Mouse (Mus musculus) cerebellum, adult 2 months (tissue): Measurements from ENCODE around the gene Bcor.

Experiments
- CTCF ChIP-seq: fragments of 200-500 bp; IDR thresholded peaks from 2 replicates; pipeline ENCODE4 v1.5.1; 2011; ENCODE audit warnings: low read depth, mild to moderate bottlenecking, control low read depth, low read length, moderate library complexity, borderline replicate concordance; ENCODE audit not compliant: insufficient read depth
- POLR2A ChIP-seq: fragments of 200-500 bp; IDR thresholded peaks from 2 replicates; pipeline ENCODE4 v1.6.1; 2011; ENCODE audit warnings: low read length, control low read depth, borderline replicate concordance; ENCODE audit not compliant: insufficient read depth

- TF ChIP-seq CTCF, result no peak
- no peak for TF ChIP-seq POLR2A
Measured at GRCm38 (mm10) chrX:12091431-12092061, 68.6 kb downstream of the Bcor start.
